Mouse (Mus musculus) layer of hippocampus, adult 2 months (tissue): ENCODE results near the gene Tent4b. TPM values are rescaled to one million over a fixed set of nuclear protein-coding genes. Genes with fewer than 3 reads are reported as not detected.

ENCODE experiments used
- DNase-seq, 2 experiments: peaks; one replicate each; pipeline ENCODE4 v3.0.0; 2022; ENCODE audit warnings: low spot score in 2 of 2
- H3K27ac ChIP-seq: fragments of 200-600 bp; 2 replicates; pipeline ENCODE4 v1.8.1; 2022
- H3K4me3 ChIP-seq: fragments of 200-600 bp; 2 replicates; pipeline ENCODE4 v1.8.1; 2022; ENCODE audit warnings: mild to moderate bottlenecking
- CTCF ChIP-seq: fragments of 200-600 bp; conservative IDR thresholded peaks from 2 replicates; pipeline ENCODE4 v1.8.1; 2022; ENCODE audit warnings: antibody characterized with exemption, mild to moderate bottlenecking, moderate library complexity
- total RNA-seq, 2 experiments: library from RNA; stranded (reverse); gene quantifications; 2 replicates each; pipeline ENCODE4 v1.2.3; 2021

The Tent4b gene
- total RNA-seq, 2 experiments from 2014 or later, result 37.3 to 37.5 TPM

GRCm38 (mm10) chr8:88289901-88290300, 90.9 kb downstream of the Tent4b start:
- DNase-seq, result no peak
- H3K27ac ChIP-seq, result no peak overlapping the region
- no peak for TF ChIP-seq CTCF
- H3K4me3 ChIP-seq, result no peak overlapping the region

- Histone ChIP-seq H3K4me3 (no peak overlapping the region), H3K27ac (no peak overlapping the region)
- DNase-seq, result no peak
- TF ChIP-seq CTCF, result no peak
Measured at GRCm38 (mm10) chr8:88290326-88291304, 91.6 kb downstream of the Tent4b start.

- Histone ChIP-seq H3K27ac (no peak overlapping the region), H3K4me3 (no peak overlapping the region)
- no peak for DNase-seq
- TF ChIP-seq CTCF, result no peak
Measured at GRCm38 (mm10) chr8:88291305-88291690, 92.3 kb downstream of the Tent4b start.

- DNase-seq, result no peak
- no peak for TF ChIP-seq CTCF
- no peak overlapping the region for H3K27ac ChIP-seq
- no peak overlapping the region for H3K4me3 ChIP-seq
Measured at GRCm38 (mm10) chr8:88292926-88293325, 93.9 kb downstream of the Tent4b start.

- no peak for TF ChIP-seq CTCF
- Histone ChIP-seq H3K4me3 (no peak overlapping the region), H3K27ac (no peak overlapping the region)
- no peak for DNase-seq
Measured at GRCm38 (mm10) chr8:88293590-88294356, 94.8 kb downstream of the Tent4b start.

GRCm38 (mm10) chr8:88294977-88295376, 96.0 kb downstream of the Tent4b start:
- no peak for DNase-seq
- no peak overlapping the region for H3K4me3 ChIP-seq
- TF ChIP-seq CTCF, result no peak

GRCm38 (mm10) chr8:88297976-88298732, 99.1 kb downstream of the Tent4b start:
- Histone ChIP-seq H3K4me3 (no peak overlapping the region), H3K27ac (no peak overlapping the region)
- DNase-seq, result no peak
- no peak for TF ChIP-seq CTCF

More at GRCm38 (mm10) chr8:88294977-88295376, 96.0 kb downstream of the Tent4b start:
- no peak overlapping the region for H3K27ac ChIP-seq

GRCm38 (mm10) chr8:88298733-88299103, 99.7 kb downstream of the Tent4b start:
- TF ChIP-seq CTCF, result no peak

GRCm38 (mm10) chr8:88299907-88300603, 101.0 kb downstream of the Tent4b start:
- no peak for TF ChIP-seq CTCF
- H3K4me3 ChIP-seq, result no peak overlapping the region
- DNase-seq, result no peak
- H3K27ac ChIP-seq, result no peak overlapping the region

More at GRCm38 (mm10) chr8:88298733-88299103, 99.7 kb downstream of the Tent4b start:
- DNase-seq, result no peak
- no peak overlapping the region for H3K4me3 ChIP-seq
- H3K27ac ChIP-seq, result no peak overlapping the region

GRCm38 (mm10) chr8:88301589-88302437, 102.8 kb downstream of the Tent4b start:
- TF ChIP-seq CTCF, result no peak
- H3K4me3 ChIP-seq, result no peak overlapping the region
- no peak overlapping the region for H3K27ac ChIP-seq
- no peak for DNase-seq

GRCm38 (mm10) chr8:88305814-88306213, 106.8 kb downstream of the Tent4b start:
- H3K27ac ChIP-seq, result no peak overlapping the region
- no peak overlapping the region for H3K4me3 ChIP-seq
- no peak for TF ChIP-seq CTCF
- no peak for DNase-seq
